Mouse (Mus musculus) limb, embryonic 14.5 days (tissue): Measurements from ENCODE around the gene Myo15b. TPM values are rescaled to one million over a fixed set of nuclear protein-coding genes. Genes with fewer than 3 reads are reported as not detected.

Source experiments
- ATAC-seq: fragments of 200-750 bp; cut with Nextera tagmentation; 2 replicates; pipeline ENCODE4 v1.8.0; 2017; ENCODE audit warnings: low read depth, moderate number of reproducible peaks, moderate TSS enrichment; ENCODE audit not compliant: low FRiP score
- DNase-seq: peaks from one replicate; pipeline ENCODE4 v3.0.0-alpha.2; 2015; ENCODE audit warnings: low spot score
- H3K27ac ChIP-seq: fragments of 300-500 bp; sonication (generic); replicated peaks from 2 replicates; pipeline ENCODE4 v1.5.1; 2014; ENCODE audit warnings: low read depth, mild to moderate bottlenecking, low read length, moderate library complexity, mixed read lengths
- H3K27me3 ChIP-seq: fragments of 300-500 bp; sonication (generic); 2 replicates; pipeline ENCODE4 v1.6.1; 2014; ENCODE audit warnings: low read length, mixed read lengths; ENCODE audit not compliant: control insufficient read depth, insufficient read depth
- H3K36me3 ChIP-seq: fragments of 300-500 bp; sonication (generic); 2 replicates; pipeline ENCODE4 v1.6.1; 2014; ENCODE audit warnings: mild to moderate bottlenecking, low read length, moderate library complexity, mixed read lengths; ENCODE audit not compliant: control insufficient read depth, insufficient read depth
- H3K4me1 ChIP-seq: fragments of 300-500 bp; sonication (generic); 2 replicates; pipeline ENCODE4 v1.6.1; 2014; ENCODE audit warnings: antibody characterized with exemption, low read length, mixed read lengths; ENCODE audit not compliant: control insufficient read depth, insufficient read depth
- H3K4me2 ChIP-seq: fragments of 300-500 bp; sonication (generic); replicated peaks from 2 replicates; pipeline ENCODE4 v1.6.1; 2014; ENCODE audit warnings: low read depth, mild to moderate bottlenecking, low read length, moderate library complexity; ENCODE audit not compliant: severe bottlenecking
- H3K4me3 ChIP-seq: fragments of 300-500 bp; sonication (generic); replicated peaks from 2 replicates; pipeline ENCODE4 v1.5.1; 2014; ENCODE audit warnings: low read length
- H3K9ac ChIP-seq: fragments of 300-500 bp; sonication (generic); 2 replicates; pipeline ENCODE4 v1.6.1; 2014; ENCODE audit warnings: mild to moderate bottlenecking, low read depth, low read length, moderate library complexity; ENCODE audit not compliant: severe bottlenecking
- H3K9me3 ChIP-seq: fragments of 300-500 bp; sonication (generic); 2 replicates; pipeline ENCODE4 v1.6.1; 2016; ENCODE audit warnings: low read length; ENCODE audit not compliant: control insufficient read depth
- POLR2A ChIP-seq: fragments of 200-500 bp; IDR thresholded peaks from 2 replicates; pipeline ENCODE4 v1.8.0; 2012; ENCODE audit warnings: inconsistent platforms, mild to moderate bottlenecking, moderate library complexity, borderline replicate concordance; ENCODE audit not compliant: insufficient read depth, insufficient read length; ENCODE audit errors: extremely low read depth
- WGBS: fragments of 180-500 bp; shearing (Covaris S2); extraction: QIAGEN DNeasy Blood & Tissue Kit; methylation state at CpG from one replicate; pipeline ENCODE4 v1.1.7; 2014; 5-methylcytosine and 5-hydroxymethylcytosine counted together
- polyA plus RNA-seq, 2 experiments: library from polyadenylated mRNA; depleted of rRNA in 1 of 2; stranded (reverse) in 1 of 2; unstranded in 1 of 2; fragments of >200 nt; fragmentation: Nextera tagmentation in 1 of 2; extraction: Ambion mirVana in 1 of 2; gene quantifications; 2 replicates each; pipeline versions ENCODE4 v1.2.1 to v1.2.3; 2012 to 2014

The Myo15b gene
- polyA plus RNA-seq, 2 experiments = 0.55 to 0.56 TPM

GRCm38 (mm10) chr11:115857936-115858335 lies 270 bp upstream of the Myo15b start:
- Histone ChIP-seq H3K9me3 (no peaks in the 10 kb centered on the region), H3K27ac (no peak overlapping the region), H3K27me3 (peaks cover 43% of the 10 kb centered on the region), H3K4me2 (no peak overlapping the region), H3K36me3 (0 out of 2 replicates have a peak, but pooled peaks cover 8% of the 10 kb centered on the region), H3K9ac (no peak overlapping the region), H3K4me1 (no peaks in the 10 kb centered on the region; the same call in 1 of the 2 replicates), H3K4me3 (no peak overlapping the region)
- 67% methylated on average over 13 of the region's 13 CpGs for WGBS
- no peak for DNase-seq
- TF ChIP-seq POLR2A = no peak
- no peak for ATAC-seq

DNA sequence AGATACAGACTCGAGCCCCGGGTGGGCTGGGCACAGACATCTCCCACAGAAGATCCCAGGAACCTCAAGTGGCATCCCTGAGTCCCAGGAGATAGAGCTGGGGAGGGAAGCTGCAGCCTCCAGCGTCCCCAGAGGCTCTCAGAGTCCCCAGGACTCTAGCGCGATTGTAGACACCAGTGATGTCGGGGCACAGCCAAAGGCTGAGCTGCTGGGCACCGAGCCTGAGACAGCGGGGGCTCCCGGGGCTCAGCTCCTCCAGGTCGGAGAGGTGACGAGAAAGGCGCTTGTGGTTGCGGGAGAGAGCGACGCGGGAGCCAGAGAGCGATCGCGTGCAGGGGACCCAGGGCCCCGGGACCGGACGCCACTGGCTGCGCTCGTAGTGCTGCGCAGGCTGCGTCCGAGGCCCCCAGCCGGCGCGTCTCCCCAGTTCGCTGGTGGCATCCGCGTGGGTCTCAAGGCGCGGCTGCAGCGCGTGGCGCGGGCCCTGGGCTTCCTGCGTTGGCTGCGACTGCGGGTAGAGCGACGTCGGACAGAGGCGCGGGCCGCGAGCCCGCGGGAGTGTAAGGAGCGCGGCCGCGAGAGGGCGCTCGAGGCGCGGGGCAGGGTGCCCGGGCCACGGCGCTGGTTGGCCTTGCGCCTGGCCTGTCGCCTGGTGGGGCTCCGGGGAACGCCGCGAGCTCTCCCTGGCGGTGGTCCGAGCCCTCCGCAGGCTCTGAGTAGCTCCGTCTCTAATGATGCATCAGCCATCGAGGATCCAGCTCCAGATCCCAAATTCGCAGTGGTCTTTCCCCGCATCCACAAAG lies 1.1 kb downstream of the Myo15b start:
- peak; percentile 69 for ATAC-seq
- peak; percentile 79 for DNase-seq
- H3K4me1 ChIP-seq = no peaks in the 10 kb centered on the region; the same call in 1 of the 2 replicates
- peak overlapping the region; percentile 40 for H3K4me3 ChIP-seq
- TF ChIP-seq POLR2A = no peak
- H3K36me3 ChIP-seq = 0 out of 2 replicates have a peak, but pooled peaks cover 6% of the 10 kb centered on the region
- H3K9ac ChIP-seq = peak overlapping the region; percentile 36
- H3K9me3 ChIP-seq = no peaks in the 10 kb centered on the region
- WGBS = 2% methylated on average over 46 of the region's 75 CpGs
- H3K27me3 ChIP-seq = peaks cover 43% of the 10 kb centered on the region
- H3K27ac ChIP-seq = no peak overlapping the region
- H3K4me2 ChIP-seq = peak overlapping the region; percentile 60

DNA sequence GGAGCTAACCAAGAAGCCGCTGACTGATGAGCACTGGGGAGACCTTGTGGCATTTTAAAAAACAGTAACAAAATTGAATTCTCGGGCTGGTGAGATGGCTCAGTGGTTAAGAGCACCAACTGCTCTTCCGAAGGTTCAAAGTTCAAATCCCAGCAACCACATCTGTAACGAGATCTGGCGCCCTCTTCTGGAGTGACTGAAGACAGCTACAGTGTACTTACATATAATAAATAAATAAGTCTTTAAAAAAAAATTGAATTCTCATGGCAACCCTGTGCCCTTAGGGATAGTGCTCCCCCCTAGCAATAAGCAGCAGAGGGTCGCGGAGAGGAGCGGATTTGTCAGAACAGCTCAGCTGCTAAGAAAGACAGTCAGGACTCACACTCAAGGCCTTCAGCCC lies 5.7 kb downstream of the Myo15b start:
- Histone ChIP-seq H3K27ac (no peak overlapping the region), H3K36me3 (no peaks in the 10 kb centered on the region), H3K4me1 (no peaks in the 10 kb centered on the region; the same call in 1 of the 2 replicates), H3K9me3 (no peaks in the 10 kb centered on the region), H3K9ac (no peak overlapping the region), H3K27me3 (peaks cover 28% of the 10 kb centered on the region), H3K4me2 (no peak overlapping the region), H3K4me3 (no peak overlapping the region)
- ATAC-seq (no peak), DNase-seq (no peak)
- TF ChIP-seq POLR2A = no peak
- 83% methylated on average over 8 of the region's 8 CpGs for WGBS

- ATAC-seq (no peak), DNase-seq (no peak)
- no peak for TF ChIP-seq POLR2A
- Histone ChIP-seq H3K4me1 (no peaks in the 10 kb centered on the region), H3K27me3 (no peaks in the 10 kb centered on the region), H3K4me2 (no peak overlapping the region), H3K27ac (no peak overlapping the region), H3K36me3 (no peaks in the 10 kb centered on the region), H3K9me3 (no peaks in the 10 kb centered on the region), H3K4me3 (no peak overlapping the region), H3K9ac (no peak overlapping the region)
- WGBS = 77% methylated on average over 8 of the region's 8 CpGs
These were observed 11.2 kb downstream of the Myo15b start for GRCm38 (mm10) chr11:115869393-115869792.

DNA sequence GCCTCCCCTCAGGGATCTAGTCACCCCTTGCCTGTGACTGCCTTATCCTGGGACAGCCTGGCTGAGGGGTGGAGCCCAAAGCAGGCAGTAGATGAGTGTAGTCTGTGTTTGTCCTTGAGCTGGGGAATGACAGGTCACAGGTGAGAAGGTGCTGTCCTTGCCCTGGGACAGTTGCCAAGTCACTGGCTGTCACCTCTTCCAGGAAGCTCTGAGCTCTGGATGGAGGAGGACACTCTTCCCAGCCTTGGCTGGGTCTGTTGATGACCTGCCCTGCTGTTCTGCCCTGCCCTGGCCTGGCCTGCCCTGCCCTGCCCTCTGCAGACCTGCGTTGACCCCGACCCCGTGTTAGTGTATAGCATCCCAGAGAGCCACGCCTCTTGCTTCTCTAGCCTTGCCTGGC lies 14.2 kb downstream of the Myo15b start:
- Histone ChIP-seq H3K9ac (no peak overlapping the region), H3K36me3 (no peaks in the 10 kb centered on the region), H3K4me1 (no peaks in the 10 kb centered on the region), H3K9me3 (no peaks in the 10 kb centered on the region), H3K27ac (no peak overlapping the region), H3K4me3 (no peak overlapping the region), H3K4me2 (no peak overlapping the region), H3K27me3 (no peaks in the 10 kb centered on the region)
- TF ChIP-seq POLR2A = no peak
- DNase-seq = no peak
- ATAC-seq = no peak
- WGBS = 78% methylated on average over 4 of the region's 4 CpGs
